Mouse (Mus musculus) heart, embryonic 11.5 days (tissue): ENCODE measurements around the gene Slc6a13. TPM values are rescaled to one million over a fixed set of nuclear protein-coding genes. Genes with fewer than 3 reads are reported as not detected.
A peak's percentile ranks its signal among the peaks of the same experiment; 100 is the strongest.

ENCODE experiments used
- ATAC-seq: fragments of 200-750 bp; cut with Nextera tagmentation; replicated peaks from 2 replicates; pipeline ENCODE4 v1.8.0; 2017; ENCODE audit warnings: moderate library complexity; ENCODE audit not compliant: insufficient number of reproducible peaks, low FRiP score, low TSS enrichment
- H3K27ac ChIP-seq: fragments of 300-500 bp; sonication (generic); 2 replicates; pipeline ENCODE4 v1.5.1; 2014; ENCODE audit warnings: mild to moderate bottlenecking, low read depth, low read length
- H3K27me3 ChIP-seq: fragments of 300-500 bp; sonication (generic); 2 replicates; pipeline ENCODE4 v1.6.1; 2014; ENCODE audit warnings: mild to moderate bottlenecking, low read length, mixed read lengths; ENCODE audit not compliant: control insufficient read depth, insufficient read depth
- H3K36me3 ChIP-seq: fragments of 300-500 bp; sonication (generic); 2 replicates; pipeline ENCODE4 v1.6.1; 2014; ENCODE audit warnings: mild to moderate bottlenecking, low read length, moderate library complexity, mixed read lengths; ENCODE audit not compliant: control insufficient read depth, insufficient read depth
- H3K4me1 ChIP-seq: fragments of 300-500 bp; sonication (generic); 2 replicates; pipeline ENCODE4 v1.6.1; 2014; ENCODE audit warnings: low read length; ENCODE audit not compliant: control insufficient read depth, insufficient read depth
- H3K4me2 ChIP-seq: fragments of 300-500 bp; sonication (generic); 2 replicates; pipeline ENCODE4 v1.6.1; 2014; ENCODE audit warnings: mild to moderate bottlenecking, moderate library complexity
- H3K4me3 ChIP-seq: fragments of 300-500 bp; sonication (generic); 2 replicates; pipeline ENCODE4 v1.5.1; 2014; ENCODE audit warnings: low read depth, low read length
- H3K9ac ChIP-seq: fragments of 300-500 bp; sonication (generic); 2 replicates; pipeline ENCODE4 v1.6.1; 2014; ENCODE audit warnings: mild to moderate bottlenecking, low read depth, low read length, moderate library complexity
- H3K9me3 ChIP-seq: fragments of 300-500 bp; sonication (generic); replicated peaks from 2 replicates; pipeline ENCODE4 v1.6.1; 2016; ENCODE audit warnings: low read length; ENCODE audit not compliant: control insufficient read depth
- WGBS: fragments of 180-500 bp; shearing (Covaris S2); extraction: QIAGEN DNeasy Blood & Tissue Kit; methylation state at CpG from one replicate; pipeline ENCODE4 v1.1.7; 2014; ENCODE audit not compliant: insufficient replicate concordance; 5-methylcytosine and 5-hydroxymethylcytosine counted together
- polyA plus RNA-seq: library from polyadenylated mRNA; unstranded; fragments of >200 nt; fragmentation: Nextera tagmentation; extraction: Ambion mirVana; gene quantifications from 2 replicates; pipeline ENCODE4 v1.2.1, GENCODE M21; 2014

The Slc6a13 gene
- polyA plus RNA-seq, 1 experiment from 2014 or later, result 10.6 TPM

DNA sequence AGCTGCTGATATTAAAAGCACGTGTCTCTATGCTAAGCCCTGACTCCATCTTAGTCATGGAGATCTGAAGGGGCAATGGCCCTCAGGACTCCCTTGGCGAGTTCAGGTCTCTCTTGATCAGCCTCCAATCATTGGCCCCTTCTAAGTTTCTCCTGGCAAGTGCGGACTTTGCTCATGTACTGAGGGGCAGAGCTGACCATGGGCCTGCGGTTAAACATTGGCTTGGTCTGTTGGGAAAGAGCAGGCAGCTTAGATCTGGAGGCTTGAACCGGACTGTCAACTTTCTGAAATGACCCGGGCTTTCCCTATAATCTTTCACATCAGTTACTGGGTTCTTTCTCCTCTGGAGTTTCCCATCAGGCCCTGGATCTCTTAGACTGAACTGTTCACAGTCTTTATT, 11.0 kb downstream of the Slc6a13 start:
- Histone ChIP-seq H3K4me1 (no peaks in the 10 kb centered on the region), H3K27ac (no peak overlapping the region)

DNA sequence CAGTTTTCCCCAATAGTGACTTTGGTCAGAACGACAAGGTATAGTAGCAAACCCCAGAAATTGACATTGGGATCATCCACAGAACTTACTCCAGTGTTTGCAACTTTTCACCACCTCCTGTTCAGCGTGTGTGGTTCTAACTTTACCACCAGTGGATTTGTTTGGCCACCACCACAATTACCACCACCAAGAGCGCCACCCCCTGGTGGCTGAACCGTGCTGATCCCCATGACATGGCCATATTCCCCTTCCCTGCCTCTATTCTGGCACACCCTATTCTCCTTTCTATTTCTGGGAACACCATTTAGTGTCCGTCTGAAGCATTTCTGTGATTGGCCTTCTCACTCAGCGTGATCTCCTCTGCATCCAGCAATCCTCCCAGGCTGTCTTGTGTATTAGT, 19.1 kb downstream of the Slc6a13 start:
- H3K27ac ChIP-seq, result no peak overlapping the region
- no peaks in the 10 kb centered on the region for H3K27me3 ChIP-seq
- H3K9ac ChIP-seq, result no peak overlapping the region
- no peak overlapping the region for H3K4me2 ChIP-seq
- no peak overlapping the region for H3K4me3 ChIP-seq
- ATAC-seq, result no peak
- no peaks in the 10 kb centered on the region for H3K9me3 ChIP-seq
- 54% methylated on average over 6 of the region's 6 CpGs for WGBS
- no peaks in the 10 kb centered on the region for H3K36me3 ChIP-seq
- H3K4me1 ChIP-seq, result no peaks in the 10 kb centered on the region

More for the DNA sequence above, 11.0 kb downstream of the Slc6a13 start:
- H3K36me3 ChIP-seq, result no peaks in the 10 kb centered on the region
- ATAC-seq, result no peak
- H3K4me2 ChIP-seq, result no peak overlapping the region
- 84% methylated on average over 6 of the region's 6 CpGs for WGBS
- no peaks in the 10 kb centered on the region for H3K9me3 ChIP-seq
- H3K27me3 ChIP-seq, result no peaks in the 10 kb centered on the region
- no peak overlapping the region for H3K9ac ChIP-seq
- H3K4me3 ChIP-seq, result no peak overlapping the region

DNA sequence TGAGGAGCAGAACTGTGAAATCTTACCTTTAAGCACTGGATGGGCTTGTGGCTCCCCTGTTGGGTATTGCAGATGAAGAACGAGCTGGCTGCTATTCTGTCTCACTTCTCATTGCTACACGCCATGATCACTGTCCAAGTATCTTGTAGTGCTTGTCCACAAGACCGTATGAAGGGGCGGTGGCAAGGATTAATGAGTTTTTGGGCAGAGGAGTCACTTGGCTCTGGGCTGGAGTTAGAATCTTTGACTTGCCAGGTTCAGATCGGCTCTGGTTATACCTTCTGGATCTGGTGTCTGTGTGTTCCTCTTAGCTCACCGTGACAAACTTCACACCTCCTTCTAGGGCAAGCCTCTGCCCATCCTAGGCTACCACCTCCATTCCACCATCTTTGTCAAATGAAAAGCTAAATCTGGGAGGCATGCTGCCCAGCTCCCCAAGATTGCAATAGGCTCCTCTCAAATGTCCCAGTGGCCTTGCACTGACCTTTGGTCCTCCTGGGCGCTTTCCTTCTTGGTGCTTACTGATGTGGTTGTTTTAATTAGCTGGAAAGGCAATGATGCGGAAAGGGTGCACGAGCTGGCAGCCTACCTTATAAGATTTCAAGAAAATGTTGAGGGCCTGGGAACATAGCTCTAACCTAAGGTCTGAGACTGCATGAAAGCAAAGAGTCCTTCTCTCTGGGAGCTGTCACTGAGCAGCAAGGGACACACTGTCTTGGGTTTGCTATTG, 22.5 kb downstream of the Slc6a13 start:
- H3K27ac ChIP-seq, result no peak overlapping the region
- 81% methylated on average over 9 of the region's 9 CpGs for WGBS
- H3K27me3 ChIP-seq, result no peaks in the 10 kb centered on the region
- H3K9me3 ChIP-seq, result no peaks in the 10 kb centered on the region
- H3K9ac ChIP-seq, result no peak overlapping the region
- no peak overlapping the region for H3K4me3 ChIP-seq
- no peak for ATAC-seq
- peaks cover 6% of the 10 kb centered on the region; the same call in 1 of the 2 replicates for H3K4me1 ChIP-seq
- H3K36me3 ChIP-seq, result no peaks in the 10 kb centered on the region
- no peak overlapping the region for H3K4me2 ChIP-seq

DNA sequence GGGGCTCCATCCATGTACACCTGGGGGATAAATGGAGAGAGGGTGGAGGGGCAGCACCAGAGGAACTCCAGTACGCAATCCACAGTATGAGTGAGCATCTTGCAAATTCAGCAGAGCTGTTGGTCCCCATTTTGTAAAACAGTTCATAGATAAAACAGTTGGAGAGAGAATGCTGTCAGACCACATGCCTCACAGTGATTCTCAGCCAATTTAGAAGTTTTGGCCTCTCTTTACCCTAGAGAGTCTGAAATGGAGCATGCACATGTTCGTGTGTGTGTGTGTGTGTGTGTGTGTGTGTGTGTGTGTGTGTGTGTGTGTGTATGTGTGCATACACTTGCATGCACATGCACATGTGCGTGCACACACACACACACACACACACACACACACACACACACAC, 25.3 kb downstream of the Slc6a13 start:
- Histone ChIP-seq H3K27ac (no peak overlapping the region), H3K36me3 (no peaks in the 10 kb centered on the region), H3K27me3 (no peaks in the 10 kb centered on the region), H3K4me1 (peaks cover 8% of the 10 kb centered on the region; the same call in 1 of the 2 replicates), H3K9me3 (no peaks in the 10 kb centered on the region), H3K4me2 (no peak overlapping the region), H3K9ac (no peak overlapping the region), H3K4me3 (no peak overlapping the region)
- no peak for ATAC-seq
- 79% methylated on average over 3 of the region's 3 CpGs for WGBS

DNA sequence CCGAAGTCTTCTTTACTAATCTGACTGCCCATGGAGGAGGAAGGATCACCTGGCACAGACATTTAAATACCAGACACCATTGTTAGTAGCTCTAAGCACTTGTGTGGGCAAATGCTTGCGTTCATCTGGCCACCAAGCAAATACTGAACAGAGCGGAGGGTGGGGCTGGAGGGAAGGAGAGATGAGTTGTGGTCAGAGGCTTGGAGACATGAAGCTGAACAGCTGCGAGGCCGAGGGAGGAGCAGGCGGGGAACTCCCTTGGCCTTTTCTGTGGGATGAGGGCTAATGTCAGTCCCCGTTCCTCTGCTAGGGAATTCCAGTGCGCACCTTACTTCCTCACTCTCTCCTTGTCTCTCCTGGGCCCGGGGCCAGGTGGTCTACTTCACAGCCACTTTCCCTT, 25.7 kb downstream of the Slc6a13 start:
- Histone ChIP-seq H3K4me2 (no peak overlapping the region), H3K36me3 (no peaks in the 10 kb centered on the region), H3K4me3 (no peak overlapping the region), H3K27me3 (no peaks in the 10 kb centered on the region), H3K4me1 (peaks cover 8% of the 10 kb centered on the region; the same call in 1 of the 2 replicates), H3K27ac (no peak overlapping the region), H3K9me3 (no peaks in the 10 kb centered on the region), H3K9ac (no peak overlapping the region)
- 76% methylated on average over 9 of the region's 9 CpGs for WGBS
- ATAC-seq, result no peak

DNA sequence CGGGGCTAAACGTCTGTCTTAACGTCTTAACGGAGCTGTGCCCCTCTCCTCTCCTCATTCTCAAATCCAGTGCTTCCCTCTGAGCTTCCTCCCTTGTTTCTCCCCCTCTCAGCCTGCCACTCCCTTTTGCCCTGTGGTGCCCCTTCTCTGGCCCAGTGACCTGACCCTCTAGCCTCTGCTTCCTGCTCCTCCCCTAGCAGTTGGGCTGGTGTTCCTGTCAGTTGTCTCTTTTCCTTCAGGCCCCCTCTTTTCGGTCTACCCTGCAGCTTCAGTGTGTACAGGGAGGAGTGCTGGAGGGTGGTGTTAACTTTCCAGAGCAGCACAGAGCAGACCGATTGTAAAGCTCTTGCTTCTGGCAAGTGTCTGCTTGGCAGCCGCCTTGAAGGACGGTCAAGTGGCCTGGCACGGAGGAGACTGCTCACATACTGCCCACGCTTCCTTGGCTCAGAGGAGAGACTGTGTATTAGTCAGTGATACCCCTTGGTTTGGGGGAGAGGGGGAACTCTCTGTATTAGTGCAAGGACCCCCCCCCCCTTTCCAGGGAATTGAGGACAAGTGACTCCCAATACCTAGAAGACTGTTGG, 26.6 kb downstream of the Slc6a13 start:
- 41% methylated on average over 10 of the region's 10 CpGs for WGBS
- Histone ChIP-seq H3K9me3 (no peaks in the 10 kb centered on the region), H3K4me3 (no peak overlapping the region), H3K27me3 (no peaks in the 10 kb centered on the region), H3K9ac (no peak overlapping the region), H3K36me3 (no peaks in the 10 kb centered on the region), H3K4me2 (no peak overlapping the region), H3K27ac (no peak overlapping the region), H3K4me1 (peaks cover 8% of the 10 kb centered on the region; the same call in 1 of the 2 replicates)
- ATAC-seq, result no peak

DNA sequence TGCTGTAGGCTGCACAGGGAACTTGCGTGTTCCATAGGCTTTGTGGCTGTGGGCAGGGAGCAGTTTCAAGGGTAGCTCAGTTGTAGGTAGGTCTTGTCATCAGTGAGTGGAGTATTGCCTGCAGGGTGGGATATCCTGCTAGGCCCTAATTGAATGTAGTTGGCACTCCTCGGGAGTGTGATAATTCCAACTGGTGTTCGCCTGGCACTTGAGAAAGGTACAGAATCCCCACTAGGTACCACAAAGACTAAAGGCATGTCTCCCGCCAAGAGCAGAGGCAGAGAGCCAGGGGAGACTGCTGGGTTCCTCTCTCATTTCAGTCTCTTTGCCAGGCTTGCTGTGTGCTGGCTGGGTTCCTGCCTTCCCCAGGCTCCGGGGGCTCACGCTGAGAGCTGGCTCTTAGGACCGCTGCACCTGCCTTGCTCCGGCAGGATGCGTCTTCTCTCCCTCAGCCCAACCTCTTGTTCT, 28.4 kb downstream of the Slc6a13 start:
- no peaks in the 10 kb centered on the region for H3K36me3 ChIP-seq
- ATAC-seq, result no peak
- H3K4me2 ChIP-seq, result no peak overlapping the region
- no peak overlapping the region for H3K4me3 ChIP-seq
- no peaks in the 10 kb centered on the region for H3K9me3 ChIP-seq
- no peak overlapping the region for H3K27ac ChIP-seq
- no peaks in the 10 kb centered on the region for H3K27me3 ChIP-seq
- H3K4me1 ChIP-seq, result peaks cover 8% of the 10 kb centered on the region; the same call in 1 of the 2 replicates
- WGBS, result 53% methylated on average over 9 of the region's 9 CpGs
- H3K9ac ChIP-seq, result no peak overlapping the region

DNA sequence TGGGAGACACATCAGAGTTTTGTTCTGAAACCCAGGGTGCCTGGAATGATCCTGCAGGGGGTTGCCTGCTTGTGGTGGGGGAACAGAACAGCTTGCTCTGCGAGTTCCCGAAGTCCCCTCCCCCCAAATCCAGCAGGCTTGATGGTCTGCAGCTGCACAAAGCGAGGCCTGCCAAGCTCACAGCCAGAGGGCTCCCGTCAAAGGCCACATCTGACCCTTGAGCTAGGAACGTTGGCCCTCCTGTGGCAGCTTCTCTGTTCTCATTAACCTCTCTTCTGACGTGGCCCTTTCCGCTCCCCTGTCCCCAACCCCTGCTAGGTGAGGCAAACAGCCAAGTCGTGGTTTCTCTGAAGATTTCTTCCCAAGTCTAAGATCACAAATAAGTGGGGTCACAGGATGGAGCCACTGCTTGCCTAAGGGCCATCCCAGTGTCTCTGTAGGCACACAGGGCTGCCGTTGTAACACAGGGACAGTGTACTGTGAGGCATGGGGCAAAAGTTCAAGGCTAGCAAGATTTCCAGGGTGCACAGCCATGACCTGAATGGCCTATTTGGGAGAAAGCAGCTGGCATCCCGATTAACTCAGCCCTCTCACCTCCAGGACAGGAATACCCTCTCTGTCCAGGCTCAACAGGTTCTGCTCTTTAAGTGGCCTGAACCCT, 30.0 kb downstream of the Slc6a13 start:
- Histone ChIP-seq H3K27ac (no peak overlapping the region), H3K9me3 (no peaks in the 10 kb centered on the region), H3K36me3 (no peaks in the 10 kb centered on the region), H3K4me1 (peaks cover 8% of the 10 kb centered on the region; the same call in 1 of the 2 replicates), H3K4me3 (no peak overlapping the region), H3K4me2 (no peak overlapping the region), H3K9ac (0 out of 2 replicates have a peak overlapping the region, but pooled peaks have one; percentile 28), H3K27me3 (no peaks in the 10 kb centered on the region)
- no peak for ATAC-seq
- 18% methylated on average over 10 of the region's 10 CpGs for WGBS
